Mouse (Mus musculus): ENCODE measurements at regions not wholly inside any gene's neighbourhood (a gene's known extent, or its start where the extent isn't known, plus 50 kb on each side); places are given as distances from the start of the nearest gene placed in this dataset.

DNA sequence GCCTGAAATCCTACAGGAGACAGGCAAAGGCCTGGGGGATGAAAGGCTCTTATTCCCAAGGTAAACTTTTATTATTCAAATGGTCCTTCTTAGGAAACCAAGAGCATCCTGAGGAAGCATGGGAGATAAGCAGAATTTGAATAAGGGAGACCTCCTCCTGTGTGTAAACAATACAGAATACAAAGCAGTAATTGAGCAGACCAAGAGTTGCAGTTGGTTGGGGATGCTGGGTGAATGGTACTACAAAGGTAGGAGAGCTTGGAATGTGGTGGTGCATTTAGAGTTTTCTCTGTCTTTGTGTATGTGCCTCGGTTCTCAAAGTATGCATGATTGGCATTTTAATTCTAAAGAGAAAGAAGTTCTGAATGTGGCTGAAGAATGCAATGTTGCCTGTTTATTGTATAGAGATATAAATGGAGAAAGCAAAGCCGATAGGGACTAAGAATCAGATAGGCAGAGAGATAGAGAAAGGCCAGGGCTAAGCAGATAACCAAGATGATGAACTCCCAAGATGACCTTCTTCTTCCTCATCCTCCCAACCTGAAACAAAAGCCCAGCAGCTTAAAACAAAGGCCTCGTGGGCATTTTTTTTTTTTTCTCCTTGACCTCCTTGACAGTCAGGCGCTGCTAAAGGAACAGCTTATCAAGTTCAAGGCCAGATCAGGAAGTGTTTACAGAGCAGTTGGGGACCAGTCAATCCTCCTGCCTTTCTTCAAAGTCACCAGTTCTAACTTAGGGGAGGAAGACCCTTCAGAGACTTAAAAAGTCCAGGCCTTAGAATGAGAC is 175.6 kb downstream of the Usp46 start:
- TF ChIP-seq CTCF (IDR thresholded peaks at IDR 0.05; ENCODE audit: low read depth, low read length) (no peak), GATA1 (IDR thresholded peaks at IDR 0.05; ENCODE audit: borderline replicate concordance, low read length) (no peak), POLR2AphosphoS5 (IDR thresholded peaks at IDR 0.05; ENCODE audit: insufficient replicate concordance, low read depth, low read length) (no peak), GATA2 (IDR thresholded peaks at IDR 0.05; ENCODE audit: borderline replicate concordance, low read depth, low read length) (no peak)

Data from G1E (cell line).